Mouse (Mus musculus) layer of hippocampus, adult 9-10 months (tissue): Measurements from ENCODE around the gene Rnf144a.

Experiments
- DNase-seq: peaks from one replicate; pipeline ENCODE4 v3.0.0; 2022; ENCODE audit warnings: low spot score

The Rnf144a gene

GRCm38 (mm10) chr12:26373721-26374120, 41.3 kb downstream of the Rnf144a start:
- DNase-seq = no peak

- DNase-seq = peak; percentile 31
Observed at GRCm38 (mm10) chr12:26370004-26370403, 45.0 kb downstream of the Rnf144a start.

- DNase-seq = no peak
Observed at GRCm38 (mm10) chr12:26367361-26367760, 47.7 kb downstream of the Rnf144a start.

- DNase-seq = no peak
Observed at GRCm38 (mm10) chr12:26366372-26366771, 48.7 kb downstream of the Rnf144a start.

- no peak for DNase-seq
Observed at GRCm38 (mm10) chr12:26365531-26366315, 49.3 kb downstream of the Rnf144a start.

- no peak for DNase-seq
Observed at GRCm38 (mm10) chr12:26364822-26365221, 50.2 kb downstream of the Rnf144a start.

- DNase-seq = no peak
Observed at GRCm38 (mm10) chr12:26360946-26361523, 54.0 kb downstream of the Rnf144a start.

GRCm38 (mm10) chr12:26359817-26360216, 55.2 kb downstream of the Rnf144a start:
- DNase-seq = no peak

GRCm38 (mm10) chr12:26359241-26359640, 55.8 kb downstream of the Rnf144a start:
- DNase-seq = no peak

GRCm38 (mm10) chr12:26357246-26357645, 57.8 kb downstream of the Rnf144a start:
- no peak for DNase-seq

- DNase-seq = no peak
Observed at GRCm38 (mm10) chr12:26356191-26356590, 58.9 kb downstream of the Rnf144a start.

- DNase-seq = no peak
Observed at GRCm38 (mm10) chr12:26351321-26351720, 63.7 kb downstream of the Rnf144a start.

GRCm38 (mm10) chr12:26344408-26344807, 70.6 kb downstream of the Rnf144a start:
- DNase-seq = no peak

GRCm38 (mm10) chr12:26343131-26343530, 71.9 kb downstream of the Rnf144a start:
- no peak for DNase-seq

GRCm38 (mm10) chr12:26342663-26343062, 72.4 kb downstream of the Rnf144a start:
- no peak for DNase-seq

GRCm38 (mm10) chr12:26342086-26342485, 73.0 kb downstream of the Rnf144a start:
- no peak for DNase-seq

- DNase-seq = no peak
Observed at GRCm38 (mm10) chr12:26340621-26341020, 74.4 kb downstream of the Rnf144a start.

- DNase-seq = no peak
Observed at GRCm38 (mm10) chr12:26339886-26340285, 75.2 kb downstream of the Rnf144a start.

- DNase-seq = no peak
Observed at GRCm38 (mm10) chr12:26339181-26339580, 75.9 kb downstream of the Rnf144a start.

GRCm38 (mm10) chr12:26333678-26334077, 81.4 kb downstream of the Rnf144a start:
- no peak for DNase-seq

GRCm38 (mm10) chr12:26331048-26331447, 84.0 kb downstream of the Rnf144a start:
- DNase-seq = no peak

- no peak for DNase-seq
Observed at GRCm38 (mm10) chr12:26329756-26330155, 85.3 kb downstream of the Rnf144a start.

GRCm38 (mm10) chr12:26329031-26329675, 85.9 kb downstream of the Rnf144a start:
- no peak for DNase-seq
